Mouse (Mus musculus): ENCODE measurements around the gene Lipc. TPM values are rescaled to one million over a fixed set of nuclear protein-coding genes. Genes with fewer than 3 reads are reported as not detected.

Lipc gene
- polyA plus RNA-seq, 1 experiment from 2014 or later: 0.21 TPM

DNA sequence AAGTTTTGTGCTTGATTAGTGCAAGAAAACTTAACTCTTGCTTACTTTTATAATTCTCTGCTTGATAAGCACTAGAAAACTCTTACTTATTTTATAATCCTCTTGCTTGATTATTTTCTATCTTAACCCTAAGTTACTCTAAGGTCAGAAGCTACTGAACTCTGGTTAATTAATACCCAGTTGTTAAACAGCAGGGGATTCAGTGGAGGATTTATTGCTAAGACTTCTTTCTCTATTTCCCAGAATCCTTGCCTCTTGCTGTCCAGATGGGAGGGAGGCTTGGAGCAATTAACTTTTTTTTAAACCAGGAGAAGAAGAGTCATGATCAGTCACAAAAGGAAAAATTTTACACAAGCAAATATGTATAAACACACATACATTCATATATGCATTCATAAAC lies 21.3 kb upstream of the Lipc start:
- H3K9me3 ChIP-seq: no peaks in the 10 kb centered on the region
- no peak overlapping the region for H3K27ac ChIP-seq (replicated peaks)
- H3K4me1 ChIP-seq: no peaks in the 10 kb centered on the region
- no peaks in the 10 kb centered on the region for H3K36me3 ChIP-seq
- no peak overlapping the region for H3K9ac ChIP-seq
- no peak overlapping the region for H3K4me3 ChIP-seq
- no peak for ATAC-seq (ENCODE audit: extremely low read depth, insufficient number of reproducible peaks, low FRiP score, low TSS enrichment)
- no peak overlapping the region for H3K4me2 ChIP-seq
- H3K27me3 ChIP-seq (replicated peaks): no peaks in the 10 kb centered on the region

DNA sequence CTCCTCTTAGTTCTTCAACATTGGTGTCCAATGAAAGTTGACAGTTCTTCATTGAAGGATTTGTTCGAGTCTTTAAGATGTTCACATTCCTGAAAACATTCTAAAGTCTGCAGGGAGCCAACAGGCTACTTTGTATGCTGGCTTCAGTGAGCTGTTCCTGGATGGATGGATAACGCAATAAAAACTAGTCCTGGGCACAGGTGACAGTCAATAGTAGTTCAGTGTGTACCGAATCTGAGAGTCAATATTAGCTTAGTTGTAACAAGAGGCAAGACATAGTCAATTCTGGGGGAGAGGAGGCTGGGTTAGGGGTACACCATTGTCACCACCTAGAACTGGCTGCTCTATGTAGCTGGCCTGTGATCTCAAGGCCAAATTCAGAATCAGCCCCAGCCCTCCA lies 17.2 kb upstream of the Lipc start:
- Histone ChIP-seq H3K27ac (replicated peaks) (no peak overlapping the region), H3K9me3 (no peaks in the 10 kb centered on the region), H3K4me3 (no peak overlapping the region), H3K9ac (no peak overlapping the region), H3K27me3 (replicated peaks) (no peaks in the 10 kb centered on the region), H3K4me1 (peaks cover 4% of the 10 kb centered on the region), H3K4me2 (no peak overlapping the region), H3K36me3 (no peaks in the 10 kb centered on the region)
- ATAC-seq (ENCODE audit: extremely low read depth, insufficient number of reproducible peaks, low FRiP score, low TSS enrichment): no peak
- 63% methylated on average over 3 of the region's 3 CpGs for WGBS

DNA sequence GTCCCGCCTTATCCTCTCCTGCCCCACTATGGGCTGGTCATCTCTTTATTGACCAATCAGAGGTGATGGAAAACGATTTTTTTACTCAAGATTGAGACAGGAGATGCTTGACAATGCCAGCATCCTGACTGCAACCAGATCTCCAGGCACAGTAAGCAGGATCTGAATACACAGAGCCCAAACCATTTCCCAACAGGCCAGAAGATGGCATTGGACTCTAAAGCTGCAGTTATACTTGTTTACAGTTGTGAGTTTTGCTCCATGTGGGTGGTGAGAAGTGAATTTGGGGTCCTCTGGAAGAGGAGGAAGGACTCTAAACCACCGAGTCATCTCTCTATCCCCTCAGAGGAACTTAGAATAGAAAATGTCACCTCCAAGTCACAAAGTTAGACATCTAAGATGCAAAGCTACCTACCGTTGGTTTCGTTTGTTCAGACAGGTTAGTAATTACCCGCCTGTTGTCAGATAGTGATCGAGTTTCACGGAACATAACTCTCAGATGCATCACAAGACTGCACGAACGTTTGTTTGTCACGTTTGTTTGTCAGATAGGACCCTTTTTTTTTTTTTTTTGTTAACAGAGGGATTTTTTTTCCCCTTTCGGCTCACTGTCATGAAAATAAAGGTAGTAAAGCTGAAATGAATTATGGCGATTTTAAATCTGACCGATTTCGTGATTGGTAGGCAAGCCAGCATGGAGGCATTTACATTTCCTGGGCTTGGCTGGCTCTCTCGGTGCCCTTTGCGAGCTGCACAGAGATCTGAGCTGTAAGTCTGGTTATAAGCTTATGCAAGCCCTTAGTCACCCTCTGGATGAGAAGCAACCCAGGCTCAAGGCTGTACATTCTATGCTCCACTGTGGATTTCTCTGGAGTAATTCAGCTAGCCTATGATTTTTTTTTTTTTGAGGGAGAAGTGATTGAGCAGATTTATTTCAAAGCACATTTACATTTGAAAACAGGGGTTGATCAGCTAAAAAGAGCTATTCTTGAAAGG lies 14.3 kb upstream of the Lipc start:
- no peak overlapping the region for H3K4me2 ChIP-seq
- H3K27me3 ChIP-seq (replicated peaks): no peaks in the 10 kb centered on the region
- no peaks in the 10 kb centered on the region for H3K36me3 ChIP-seq
- no peak overlapping the region for H3K27ac ChIP-seq (replicated peaks)
- no peaks in the 10 kb centered on the region for H3K9me3 ChIP-seq
- no peak for ATAC-seq (ENCODE audit: extremely low read depth, insufficient number of reproducible peaks, low FRiP score, low TSS enrichment)
- 76% methylated on average over 17 of the region's 17 CpGs for WGBS
- H3K9ac ChIP-seq: no peak overlapping the region
- H3K4me1 ChIP-seq: peaks cover 4% of the 10 kb centered on the region
- no peak overlapping the region for H3K4me3 ChIP-seq

DNA sequence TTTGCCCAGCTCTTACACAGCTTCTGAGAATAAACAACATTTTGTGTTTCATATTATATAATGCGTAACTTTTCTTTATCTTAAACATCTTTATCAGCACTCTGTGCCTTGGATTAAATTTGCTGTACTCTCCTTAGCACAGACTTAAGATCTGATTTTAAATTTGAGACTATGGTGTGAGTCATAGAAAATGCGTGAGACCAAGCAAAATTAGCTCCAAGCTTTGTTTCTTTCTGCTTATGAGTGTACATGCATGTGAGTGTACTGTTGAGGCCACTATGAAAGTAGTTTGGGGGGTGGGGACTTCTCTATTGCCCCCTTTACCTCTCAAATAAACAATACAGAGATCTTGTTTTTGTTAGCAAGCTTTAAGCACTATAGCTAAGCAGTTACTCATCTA lies 13.4 kb upstream of the Lipc start:
- no peaks in the 10 kb centered on the region for H3K9me3 ChIP-seq
- H3K4me3 ChIP-seq: no peak overlapping the region
- H3K4me2 ChIP-seq: no peak overlapping the region
- H3K4me1 ChIP-seq: peaks cover 4% of the 10 kb centered on the region
- H3K36me3 ChIP-seq: no peaks in the 10 kb centered on the region
- ATAC-seq (ENCODE audit: extremely low read depth, insufficient number of reproducible peaks, low FRiP score, low TSS enrichment): no peak
- no peak overlapping the region for H3K9ac ChIP-seq
- no peaks in the 10 kb centered on the region for H3K27me3 ChIP-seq (replicated peaks)
- H3K27ac ChIP-seq (replicated peaks): no peak overlapping the region
- 89% methylated on average over 2 of the region's 2 CpGs for WGBS

DNA sequence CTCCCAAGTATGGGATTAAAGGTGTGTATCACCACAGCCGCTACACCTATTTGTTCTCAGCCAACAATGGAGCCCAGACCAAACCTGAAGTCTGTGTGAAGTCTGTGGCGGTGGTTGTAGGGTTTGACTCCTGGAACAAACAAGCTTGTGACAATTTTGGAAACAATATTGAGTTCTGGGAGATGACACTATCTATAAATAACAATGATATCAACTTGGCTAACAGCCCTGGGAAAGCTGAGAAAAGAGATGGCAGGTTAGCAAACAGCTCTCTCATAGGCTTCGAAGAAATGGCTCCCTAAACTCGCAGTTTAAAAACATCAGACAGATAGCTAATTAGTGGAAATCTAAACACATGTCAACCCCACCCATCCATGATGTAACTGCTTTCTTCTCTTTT lies 13.0 kb upstream of the Lipc start:
- Histone ChIP-seq H3K9ac (no peak overlapping the region), H3K4me2 (no peak overlapping the region), H3K4me3 (no peak overlapping the region), H3K4me1 (peaks cover 4% of the 10 kb centered on the region), H3K27me3 (replicated peaks) (no peaks in the 10 kb centered on the region), H3K36me3 (no peaks in the 10 kb centered on the region), H3K27ac (replicated peaks) (no peak overlapping the region), H3K9me3 (no peaks in the 10 kb centered on the region)
- WGBS: 69% methylated on average over 4 of the region's 4 CpGs
- no peak for ATAC-seq (ENCODE audit: extremely low read depth, insufficient number of reproducible peaks, low FRiP score, low TSS enrichment)

DNA sequence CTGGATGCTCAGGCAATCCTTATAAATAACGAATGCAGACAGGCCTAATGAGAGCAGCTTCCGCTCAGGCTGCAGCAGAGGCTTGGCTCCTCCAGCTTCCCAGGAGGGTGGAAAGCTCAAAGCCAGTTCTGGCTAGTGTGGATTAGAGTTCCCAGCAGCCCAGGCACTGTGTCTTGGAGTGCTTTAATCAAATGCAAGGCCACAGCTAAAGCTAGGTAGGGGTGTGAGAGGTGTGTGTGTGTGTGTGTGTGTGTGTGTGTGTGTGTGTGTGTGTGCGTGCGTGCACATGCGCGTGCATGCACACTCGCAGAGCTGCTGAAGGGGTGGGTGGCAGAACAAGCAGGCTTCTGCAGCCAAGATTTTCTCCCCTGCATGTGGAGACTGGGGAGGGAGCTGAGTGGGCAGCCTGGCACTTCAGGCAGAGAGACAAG lies 11.4 kb upstream of the Lipc start:
- no peaks in the 10 kb centered on the region for H3K27me3 ChIP-seq (replicated peaks)
- no peaks in the 10 kb centered on the region for H3K36me3 ChIP-seq
- WGBS: 80% methylated on average over 7 of the region's 7 CpGs
- H3K4me1 ChIP-seq: peaks cover 4% of the 10 kb centered on the region
- no peak overlapping the region for H3K4me2 ChIP-seq
- H3K9ac ChIP-seq: no peak overlapping the region
- no peaks in the 10 kb centered on the region for H3K9me3 ChIP-seq
- H3K4me3 ChIP-seq: no peak overlapping the region
- H3K27ac ChIP-seq (replicated peaks): no peak overlapping the region
- no peak for ATAC-seq (ENCODE audit: extremely low read depth, insufficient number of reproducible peaks, low FRiP score, low TSS enrichment)

DNA sequence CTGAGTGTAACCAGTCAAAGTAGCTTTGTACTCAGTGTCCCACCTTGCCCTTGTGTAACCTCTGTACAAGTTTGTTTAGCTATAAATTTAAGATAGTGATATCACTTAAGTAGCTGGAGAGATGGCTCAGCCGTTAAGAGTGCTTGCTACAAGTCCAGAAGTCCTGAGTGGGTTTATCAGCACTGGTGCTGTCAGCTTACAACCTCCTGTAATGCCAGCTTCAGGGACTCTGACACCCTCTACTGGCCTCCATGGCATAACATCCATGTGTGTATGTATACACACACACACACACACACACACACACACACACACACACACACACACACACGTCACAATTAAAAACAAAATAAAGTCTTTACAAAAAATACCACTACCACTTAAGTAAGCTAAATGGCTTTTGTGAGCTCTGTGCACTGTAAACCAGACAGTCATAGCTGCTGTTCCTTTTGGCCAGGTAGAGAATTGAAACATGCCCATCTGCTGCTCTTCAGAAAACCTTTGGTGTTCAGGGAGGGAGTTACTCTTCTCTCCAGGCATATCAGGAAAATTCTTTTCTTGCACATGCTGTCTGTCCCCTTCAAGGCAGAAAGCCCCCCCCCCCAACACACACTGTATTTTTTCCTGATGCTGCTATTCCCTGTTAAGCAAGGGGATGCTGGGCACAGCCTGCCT lies 10.9 kb upstream of the Lipc start:
- WGBS: 69% methylated on average over 2 of the region's 2 CpGs
- no peak for ATAC-seq (ENCODE audit: extremely low read depth, insufficient number of reproducible peaks, low FRiP score, low TSS enrichment)
- Histone ChIP-seq H3K27ac (replicated peaks) (no peak overlapping the region), H3K4me2 (no peak overlapping the region), H3K9ac (no peak overlapping the region), H3K36me3 (no peaks in the 10 kb centered on the region), H3K4me3 (no peak overlapping the region), H3K9me3 (no peaks in the 10 kb centered on the region), H3K27me3 (replicated peaks) (no peaks in the 10 kb centered on the region), H3K4me1 (peaks cover 4% of the 10 kb centered on the region)

DNA sequence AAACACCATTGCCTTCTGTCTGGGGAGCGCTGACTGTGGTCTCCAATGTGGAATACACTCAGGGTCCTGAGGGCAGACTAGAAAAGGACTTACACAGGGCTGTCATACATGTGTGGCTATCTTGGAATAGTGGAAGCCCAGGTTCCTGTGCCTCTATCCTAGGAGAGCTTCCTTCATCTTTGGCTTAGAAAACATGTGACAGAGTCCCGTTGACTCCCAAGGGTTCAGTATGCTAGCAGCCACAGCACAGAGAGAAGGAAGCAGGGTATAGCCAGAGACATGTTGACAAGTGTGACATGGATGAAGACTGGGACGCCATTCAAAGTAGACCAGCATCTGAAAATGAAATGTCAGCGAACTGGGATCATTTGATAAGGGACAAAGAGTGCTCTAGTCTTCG lies 8.3 kb upstream of the Lipc start:
- H3K27me3 ChIP-seq (replicated peaks): no peaks in the 10 kb centered on the region
- H3K9ac ChIP-seq: no peak overlapping the region
- H3K4me2 ChIP-seq: no peak overlapping the region
- H3K27ac ChIP-seq (replicated peaks): no peak overlapping the region
- H3K4me3 ChIP-seq: no peak overlapping the region
- ATAC-seq (ENCODE audit: extremely low read depth, insufficient number of reproducible peaks, low FRiP score, low TSS enrichment): no peak
- H3K9me3 ChIP-seq: no peaks in the 10 kb centered on the region
- WGBS: 83% methylated on average over 5 of the region's 5 CpGs
- H3K4me1 ChIP-seq: peaks cover 4% of the 10 kb centered on the region
- H3K36me3 ChIP-seq: no peaks in the 10 kb centered on the region

DNA sequence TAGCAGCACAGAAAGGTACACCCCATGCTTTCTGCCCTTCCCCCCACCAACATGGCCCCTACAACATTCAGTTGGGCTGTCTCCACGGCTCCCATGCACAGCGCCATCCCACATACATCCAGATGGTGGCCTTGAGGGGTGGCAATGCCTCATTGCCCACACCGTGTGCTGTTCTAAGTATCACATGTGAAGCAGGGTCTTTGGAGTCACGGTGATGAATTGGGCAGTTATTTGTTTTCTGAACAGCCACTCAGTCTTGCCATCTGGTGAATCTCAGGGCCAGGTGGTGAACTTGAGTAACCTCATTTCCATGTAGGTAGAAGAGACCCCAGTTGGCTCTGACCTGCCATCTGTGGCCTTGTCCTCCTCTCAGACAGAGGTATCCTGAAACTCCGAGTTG lies 7.8 kb upstream of the Lipc start:
- no peak overlapping the region for H3K4me3 ChIP-seq
- H3K27me3 ChIP-seq (replicated peaks): no peaks in the 10 kb centered on the region
- no peak overlapping the region for H3K4me2 ChIP-seq
- H3K36me3 ChIP-seq: no peaks in the 10 kb centered on the region
- 87% methylated on average over 5 of the region's 5 CpGs for WGBS
- no peaks in the 10 kb centered on the region for H3K9me3 ChIP-seq
- no peak for ATAC-seq (ENCODE audit: extremely low read depth, insufficient number of reproducible peaks, low FRiP score, low TSS enrichment)
- 0 out of 2 replicates have a peak, but pooled peaks cover under 1% of the 10 kb centered on the region for H3K4me1 ChIP-seq
- no peak overlapping the region for H3K27ac ChIP-seq (replicated peaks)
- H3K9ac ChIP-seq: no peak overlapping the region

DNA sequence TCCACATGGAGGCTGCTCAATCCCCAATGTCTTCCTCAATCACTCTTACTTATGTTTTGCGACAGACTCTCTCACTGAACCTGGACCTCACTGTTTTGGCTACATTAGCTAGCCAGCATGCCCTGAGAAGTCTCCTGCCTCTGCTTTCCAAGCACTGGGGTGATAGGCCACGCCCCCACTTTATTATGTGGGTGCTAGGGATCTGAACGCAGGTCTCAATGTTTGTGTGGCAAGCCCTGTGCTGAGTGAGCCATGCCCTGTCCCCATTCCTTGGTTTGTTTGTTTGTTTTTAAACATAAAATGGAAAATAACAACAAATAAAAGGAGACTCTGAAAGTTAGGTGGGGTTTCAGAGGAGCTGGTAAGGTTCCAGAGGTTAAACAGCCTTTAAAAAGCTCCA lies 7.4 kb upstream of the Lipc start:
- Histone ChIP-seq H3K36me3 (no peaks in the 10 kb centered on the region), H3K27me3 (replicated peaks) (no peaks in the 10 kb centered on the region), H3K4me1 (no peaks in the 10 kb centered on the region), H3K9ac (no peak overlapping the region), H3K9me3 (no peaks in the 10 kb centered on the region), H3K4me2 (no peak overlapping the region), H3K27ac (replicated peaks) (no peak overlapping the region), H3K4me3 (no peak overlapping the region)
- 79% methylated on average over 3 of the region's 3 CpGs for WGBS
- no peak for ATAC-seq (ENCODE audit: extremely low read depth, insufficient number of reproducible peaks, low FRiP score, low TSS enrichment)

DNA sequence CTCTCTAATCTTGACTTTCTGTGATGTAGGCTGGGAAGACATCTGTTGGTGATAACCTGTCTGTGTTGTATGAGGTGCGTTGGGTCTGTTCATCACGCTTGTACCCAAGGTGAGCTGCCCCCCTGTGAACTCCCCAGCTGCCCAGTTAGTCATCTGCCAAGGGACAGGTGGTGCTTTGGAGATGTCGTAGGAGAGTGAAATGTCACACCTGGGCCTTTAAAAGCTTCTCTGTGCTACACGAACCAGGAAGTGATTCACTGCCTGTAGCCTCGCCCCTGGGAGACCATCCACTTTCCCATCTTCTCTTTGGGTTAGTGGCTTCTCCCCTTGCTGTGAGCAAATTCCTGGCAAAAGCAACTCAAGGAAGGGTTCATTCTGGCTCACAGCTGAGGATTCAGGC lies 6.4 kb upstream of the Lipc start:
- H3K27ac ChIP-seq (replicated peaks): no peak overlapping the region
- H3K36me3 ChIP-seq: no peaks in the 10 kb centered on the region
- no peak overlapping the region for H3K4me3 ChIP-seq
- no peak overlapping the region for H3K4me2 ChIP-seq
- no peak for ATAC-seq (ENCODE audit: extremely low read depth, insufficient number of reproducible peaks, low FRiP score, low TSS enrichment)
- no peak overlapping the region for H3K9ac ChIP-seq
- H3K9me3 ChIP-seq: no peaks in the 10 kb centered on the region
- no peaks in the 10 kb centered on the region for H3K4me1 ChIP-seq
- no peaks in the 10 kb centered on the region for H3K27me3 ChIP-seq (replicated peaks)
- 67% methylated on average over 5 of the region's 5 CpGs for WGBS

DNA sequence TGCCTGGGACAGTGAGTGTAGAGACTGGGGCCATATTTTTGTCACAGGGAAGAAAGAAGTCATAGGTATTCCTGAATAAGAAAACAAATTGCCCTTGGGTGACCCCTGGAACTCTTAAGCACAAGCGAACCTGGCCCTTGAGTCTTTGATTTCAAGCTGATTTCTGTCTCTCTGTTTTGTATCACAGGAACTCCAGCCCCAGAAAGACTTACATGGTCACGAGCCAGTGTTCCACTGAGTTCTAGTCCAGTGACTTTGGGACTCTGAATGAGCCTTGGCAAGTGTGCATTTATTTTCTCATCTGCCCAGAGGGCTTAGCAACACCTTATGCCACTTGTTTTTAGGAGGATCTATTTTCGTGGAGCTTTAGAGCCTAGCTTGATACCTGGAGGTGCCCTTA lies 5.7 kb upstream of the Lipc start:
- ATAC-seq (ENCODE audit: extremely low read depth, insufficient number of reproducible peaks, low FRiP score, low TSS enrichment): no peak
- Histone ChIP-seq H3K4me2 (no peak overlapping the region), H3K4me1 (peaks cover 5% of the 10 kb centered on the region), H3K36me3 (no peaks in the 10 kb centered on the region), H3K4me3 (no peak overlapping the region), H3K9me3 (no peaks in the 10 kb centered on the region), H3K27ac (replicated peaks) (no peak overlapping the region), H3K27me3 (replicated peaks) (no peaks in the 10 kb centered on the region), H3K9ac (no peak overlapping the region)
- 49% methylated on average over 3 of the region's 3 CpGs for WGBS

Data from heart, embryonic 13.5 days (tissue).